Mouse (Mus musculus) left cerebral cortex, adult 11 months (tissue): ENCODE measurements at regions not wholly inside any gene's neighbourhood (a gene's known extent, or its start where the extent isn't known, plus 50 kb on each side); places are given as distances from the start of the nearest gene placed in this dataset.

Source experiments
- DNase-seq: peaks from one replicate; pipeline ENCODE4 v3.0.0; 2022; ENCODE audit warnings: low spot score

DNA sequence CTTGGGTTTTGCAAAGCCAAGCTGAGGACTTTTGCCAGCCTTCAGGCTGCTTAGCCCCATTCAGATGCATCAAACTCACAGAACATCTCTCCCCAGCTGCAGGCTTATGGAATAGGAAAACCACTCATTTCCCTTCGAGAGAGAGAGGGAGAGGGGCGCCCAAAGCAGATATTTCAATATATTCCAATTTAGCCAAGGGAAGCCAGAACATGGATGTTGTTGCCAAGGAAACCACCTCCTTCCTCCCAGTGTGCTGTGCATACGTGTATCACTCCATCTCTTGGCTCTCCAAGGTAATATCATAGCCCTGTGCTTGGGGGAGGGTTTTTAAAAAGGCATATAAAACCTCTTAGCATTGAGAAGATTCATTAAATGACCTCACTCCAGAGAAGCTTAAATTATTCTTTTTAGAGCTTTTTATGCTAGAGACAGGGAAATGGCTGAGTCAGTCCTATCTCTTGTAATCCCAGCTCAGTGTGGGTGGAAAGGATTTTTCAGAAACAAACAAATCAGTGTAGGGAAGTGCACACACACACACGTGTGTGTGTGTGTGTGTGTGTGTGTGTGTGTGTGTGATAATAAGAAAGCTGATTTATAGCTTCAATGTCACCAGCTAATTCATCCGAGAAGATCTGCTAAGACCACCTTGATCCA lies 245.1 kb downstream of the Rps24 start:
- peak; percentile 35 for DNase-seq

DNA sequence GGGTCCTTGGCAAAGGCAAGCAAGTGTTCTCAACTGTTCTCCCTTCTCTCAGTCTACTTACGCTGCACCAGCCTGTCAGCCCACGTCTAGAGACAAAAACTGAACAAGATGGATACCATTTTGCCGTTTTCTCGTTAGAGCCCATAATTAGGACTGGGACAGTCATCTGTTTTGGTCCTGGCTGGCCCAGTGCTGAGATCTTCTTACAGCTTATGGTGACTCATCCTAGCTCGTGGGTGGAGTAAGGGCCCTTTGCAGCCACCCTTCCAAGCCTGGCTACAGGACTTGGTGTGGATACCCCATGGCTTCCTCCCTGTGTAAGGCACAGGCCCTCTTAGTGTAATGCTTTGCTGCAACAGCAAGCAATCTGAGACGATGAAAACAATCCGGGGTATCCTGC lies 246.4 kb downstream of the Rps24 start:
- DNase-seq = no peak

DNA sequence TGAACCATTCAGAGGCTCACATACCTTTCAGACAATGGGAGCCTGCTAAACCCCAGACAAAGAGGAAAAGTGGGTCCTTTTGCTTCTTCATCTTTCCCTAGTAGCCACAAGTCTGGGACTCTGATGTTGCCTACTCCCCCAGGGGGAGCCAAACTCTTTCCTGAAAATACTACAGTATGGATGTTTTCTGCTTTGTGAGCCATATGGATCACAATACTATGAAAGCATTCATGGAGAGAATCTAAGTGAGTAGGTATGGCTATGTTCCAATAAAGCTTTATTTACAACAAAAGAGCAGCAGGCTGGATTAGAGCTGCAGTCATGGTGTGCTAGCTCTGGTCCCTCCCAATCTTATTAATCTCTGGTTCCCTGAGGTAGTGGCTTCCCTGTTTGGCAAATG lies 251.9 kb downstream of the Rps24 start:
- DNase-seq = no peak

DNA sequence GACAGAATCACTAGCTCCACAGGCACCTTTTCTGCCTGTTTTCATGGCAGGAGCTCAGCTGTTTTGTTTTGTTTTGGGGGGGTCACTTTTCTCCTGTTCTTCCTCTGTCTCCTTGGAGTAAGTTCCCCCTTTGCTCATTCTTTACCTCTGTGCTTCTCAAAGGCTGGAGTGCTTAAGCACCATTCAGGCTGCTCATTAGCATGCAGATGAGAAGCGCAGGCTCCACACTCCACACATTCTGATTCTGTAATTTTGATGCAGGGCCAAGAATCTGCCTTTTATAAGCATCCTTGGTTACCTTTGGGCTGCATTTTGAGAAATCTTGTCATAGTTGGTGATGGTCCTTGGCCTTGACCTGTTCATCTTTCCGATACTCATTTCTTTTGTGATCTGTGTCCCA lies 257.5 kb downstream of the Rps24 start:
- DNase-seq = no peak

GRCm38 (mm10) chr14:24745730-24746129 lies 258.8 kb downstream of the Rps24 start:
- no peak for DNase-seq

- DNase-seq = no peak
These were observed 260.5 kb downstream of the Rps24 start for GRCm38 (mm10) chr14:24747471-24747795.

GRCm38 (mm10) chr14:24747796-24748496 lies 261.0 kb downstream of the Rps24 start:
- DNase-seq = no peak

DNA sequence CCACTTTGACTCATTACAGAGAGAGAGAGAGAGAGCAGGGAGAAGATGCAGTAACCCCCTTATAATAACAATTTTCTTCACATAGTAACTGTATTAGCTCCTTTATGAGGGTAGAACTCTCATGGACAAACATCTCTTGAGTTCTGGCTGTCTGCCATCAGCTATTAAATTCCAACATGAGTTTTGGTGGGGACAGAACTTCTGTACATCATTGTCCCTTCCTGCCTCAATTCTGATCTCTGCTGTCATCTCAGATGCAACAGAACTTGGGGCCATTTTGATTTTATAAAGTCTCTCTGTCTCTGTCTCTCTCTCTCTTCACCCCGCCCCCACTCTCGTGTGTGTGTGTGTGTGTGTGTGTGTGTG lies 261.6 kb downstream of the Rps24 start:
- no peak for DNase-seq

- no peak for DNase-seq
These were observed 262.4 kb downstream of the Rps24 start for GRCm38 (mm10) chr14:24749313-24749712.

GRCm38 (mm10) chr14:24751227-24751626 lies 264.3 kb downstream of the Rps24 start:
- DNase-seq = no peak

- DNase-seq = no peak
These were observed 267.8 kb downstream of the Rps24 start for GRCm38 (mm10) chr14:24754753-24755152.

DNA sequence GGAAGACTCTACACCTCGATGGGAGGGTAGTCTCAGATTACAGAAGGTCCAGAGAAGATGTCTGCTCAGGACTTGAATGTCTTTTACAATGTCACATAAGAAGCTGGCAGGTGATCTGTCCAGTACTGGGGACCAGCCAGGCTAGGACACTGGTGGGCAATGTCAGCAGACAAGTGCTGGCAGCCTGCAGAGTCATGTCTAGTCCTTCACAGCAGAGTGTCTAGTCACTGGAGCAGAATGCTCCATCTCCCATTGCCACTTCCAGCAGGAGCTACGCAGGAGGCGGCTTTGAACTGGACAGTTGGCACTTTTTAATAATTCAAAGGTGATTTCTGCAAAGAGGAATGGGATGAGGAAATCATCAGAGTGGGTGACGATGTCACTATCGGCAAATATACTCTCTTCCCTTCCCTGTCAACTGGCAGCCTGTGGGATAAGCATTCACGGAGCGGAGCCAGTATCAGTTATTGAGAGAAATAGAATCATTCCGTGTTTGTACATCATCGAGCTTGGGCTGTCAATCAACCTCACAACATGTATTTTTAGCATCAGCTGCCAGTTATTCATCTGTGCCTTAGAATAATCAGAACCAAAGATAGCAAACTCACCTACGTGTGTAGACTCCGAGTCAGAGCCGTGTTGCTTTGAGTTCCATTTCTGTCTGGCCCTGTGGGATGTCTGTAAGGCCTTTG lies 268.6 kb downstream of the Rps24 start:
- DNase-seq = no peak

- DNase-seq = no peak
These were observed 270.4 kb downstream of the Rps24 start for GRCm38 (mm10) chr14:24757302-24757701.

DNA sequence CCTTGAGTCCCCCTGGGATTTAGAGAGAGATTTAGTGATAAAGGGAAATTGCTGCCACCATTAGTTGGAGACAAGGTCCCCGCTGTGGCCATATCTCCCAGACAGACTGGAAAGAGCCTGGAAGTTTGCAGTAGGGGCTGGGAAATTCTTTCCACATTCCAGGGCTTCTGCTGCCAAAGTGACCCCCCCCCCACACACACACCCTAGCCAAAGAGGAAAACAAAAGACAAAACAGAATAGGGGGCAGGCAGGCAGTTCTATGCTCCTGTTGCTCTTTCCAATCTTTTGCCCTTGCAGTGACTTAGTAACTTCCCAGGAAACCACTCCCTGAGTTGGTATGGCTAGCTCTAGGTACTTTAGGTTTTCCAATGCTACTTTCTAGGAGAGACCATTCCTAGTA lies 270.9 kb downstream of the Rps24 start:
- DNase-seq = no peak

DNA sequence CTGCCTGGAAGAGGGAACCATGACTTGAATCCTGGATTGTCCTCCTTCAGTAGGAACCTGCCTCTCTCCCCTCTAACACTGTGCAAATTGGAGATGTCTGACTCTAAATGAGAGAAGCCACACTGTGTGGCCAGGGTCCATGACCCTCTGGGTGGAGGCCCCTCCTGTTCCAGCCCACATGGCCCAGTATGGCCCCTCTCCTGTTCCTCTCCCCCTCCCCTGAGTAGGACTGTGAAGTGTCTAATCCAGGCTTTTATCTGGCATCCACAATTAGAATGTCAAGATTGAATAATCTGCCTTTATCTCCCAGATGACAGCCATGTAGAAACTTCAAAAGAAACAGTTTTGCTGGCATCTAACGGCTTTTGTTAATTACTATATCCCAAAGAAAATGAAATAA lies 274.0 kb downstream of the Rps24 start:
- no peak for DNase-seq

DNA sequence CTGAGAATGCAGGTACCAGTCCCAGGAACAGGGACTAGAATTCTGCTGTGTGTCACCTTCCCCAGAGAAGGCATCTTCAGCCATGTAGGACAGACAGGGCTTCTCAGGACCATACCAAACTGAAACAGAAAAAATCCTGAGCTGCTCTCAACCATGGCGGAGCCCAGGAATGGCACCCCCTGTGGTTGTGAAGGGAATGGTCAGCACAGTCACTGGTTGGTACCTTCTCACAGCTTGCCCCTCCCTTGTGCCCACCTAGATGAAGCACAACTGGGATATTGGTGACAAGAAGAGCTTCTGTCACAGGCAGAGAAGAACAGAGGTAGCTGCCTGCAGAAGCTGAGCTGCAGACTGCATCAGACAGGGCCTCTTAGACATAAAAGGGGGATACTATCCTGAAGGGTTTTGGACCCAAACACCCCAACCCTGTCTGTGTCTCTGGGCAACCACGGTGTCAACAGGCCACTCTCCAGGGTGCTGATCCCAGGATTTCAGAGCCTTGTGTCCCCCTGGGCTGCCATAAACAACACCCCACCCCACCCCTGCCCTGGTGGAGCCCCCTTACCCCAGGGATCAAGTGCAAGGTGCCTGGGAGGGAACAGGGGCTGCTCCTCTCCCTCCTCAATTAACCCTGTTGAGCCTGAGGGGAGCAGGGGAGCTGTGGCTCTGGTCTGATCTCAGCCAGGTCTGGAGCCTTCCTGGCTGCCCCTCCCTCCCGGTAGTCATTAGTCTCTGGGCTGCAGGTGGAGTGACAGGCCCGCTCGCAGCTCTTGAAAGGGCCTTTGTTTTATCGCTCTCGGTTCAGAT lies 275.7 kb downstream of the Rps24 start:
- no peak for DNase-seq

GRCm38 (mm10) chr14:24763275-24763812 lies 276.4 kb downstream of the Rps24 start:
- DNase-seq = no peak

DNA sequence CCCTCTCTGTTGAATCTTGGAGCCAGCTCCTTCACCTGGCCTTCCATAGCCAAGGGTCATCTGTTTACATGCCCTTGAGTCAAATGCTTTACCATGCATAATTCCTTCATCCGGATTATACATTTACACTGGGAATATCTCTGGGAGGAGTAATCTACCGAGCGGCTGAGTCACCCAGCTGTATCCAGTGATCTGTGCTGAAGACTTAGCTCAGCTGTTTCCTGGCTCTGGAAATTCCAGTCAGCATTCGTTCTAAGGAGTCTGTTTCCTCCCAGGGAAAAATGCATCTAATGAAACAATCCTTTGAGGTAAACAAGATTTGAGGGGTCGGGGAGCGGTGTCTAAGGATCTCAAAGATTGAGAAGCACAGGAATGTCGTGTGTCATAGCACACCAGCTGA lies 276.9 kb downstream of the Rps24 start:
- no peak for DNase-seq

GRCm38 (mm10) chr14:24766260-24766659 lies 279.3 kb downstream of the Rps24 start:
- no peak for DNase-seq

DNA sequence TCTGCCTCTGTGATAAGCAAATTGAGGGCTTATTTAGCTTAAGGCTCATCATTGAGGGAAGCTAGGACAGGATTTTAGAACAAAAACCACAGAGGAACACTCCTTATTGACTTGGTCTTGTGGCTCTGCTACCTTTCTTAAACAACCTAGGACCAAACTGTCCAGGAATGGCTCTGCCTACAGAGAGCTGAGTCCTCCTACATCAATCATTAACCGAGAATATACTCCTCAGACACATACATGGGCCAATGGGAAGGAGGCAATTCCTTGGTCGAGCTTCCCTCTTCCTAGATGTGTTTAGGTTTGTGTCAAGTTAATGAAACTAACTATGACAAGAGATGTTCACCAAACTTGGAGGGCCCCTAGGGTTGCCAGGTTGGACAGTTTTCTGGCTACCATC lies 279.8 kb downstream of the Rps24 start:
- no peak for DNase-seq

DNA sequence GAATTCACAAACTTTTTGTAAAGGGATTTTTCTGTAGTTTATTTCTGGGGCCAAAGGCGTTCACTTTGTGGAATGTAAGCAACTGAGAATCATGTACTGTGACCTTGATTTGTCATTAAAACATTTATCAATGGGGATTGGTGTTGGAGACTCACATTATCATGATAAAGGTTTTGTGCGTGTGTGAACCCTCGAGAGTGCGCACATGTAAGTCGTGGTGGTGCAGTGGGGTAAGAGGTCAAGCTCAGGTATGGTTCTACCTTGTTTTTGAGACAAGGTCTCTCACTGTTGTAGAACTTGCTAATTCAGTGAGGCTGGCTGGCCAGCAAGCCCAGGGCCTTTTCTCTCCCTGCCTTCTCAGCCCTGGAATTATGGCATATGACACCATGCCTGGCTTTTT lies 280.4 kb downstream of the Rps24 start:
- no peak for DNase-seq

- no peak for DNase-seq
These were observed 281.0 kb downstream of the Rps24 start for GRCm38 (mm10) chr14:24767964-24768363.

DNA sequence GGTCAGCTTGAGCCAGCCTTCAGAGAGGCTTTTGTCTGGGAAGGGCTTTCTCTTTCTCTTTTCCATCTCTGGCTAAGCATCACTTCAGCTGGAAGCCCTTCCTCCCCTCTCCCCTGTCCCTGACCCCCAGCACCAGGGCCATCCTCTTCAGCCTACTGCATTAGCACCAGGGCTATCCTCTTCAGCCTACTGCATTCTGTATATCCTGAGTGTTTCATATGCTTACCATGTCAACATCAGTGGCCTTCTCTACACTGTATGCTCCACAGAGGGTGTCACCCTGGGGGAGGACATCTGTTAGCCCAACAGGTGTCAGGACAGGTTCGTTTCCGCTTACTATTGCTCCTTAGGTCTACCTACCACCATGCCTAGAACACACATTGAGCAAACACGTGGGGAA lies 282.5 kb downstream of the Rps24 start:
- no peak for DNase-seq
